Mouse (Mus musculus): ENCODE results near the gene Irf9.

The Irf9 gene

DNA sequence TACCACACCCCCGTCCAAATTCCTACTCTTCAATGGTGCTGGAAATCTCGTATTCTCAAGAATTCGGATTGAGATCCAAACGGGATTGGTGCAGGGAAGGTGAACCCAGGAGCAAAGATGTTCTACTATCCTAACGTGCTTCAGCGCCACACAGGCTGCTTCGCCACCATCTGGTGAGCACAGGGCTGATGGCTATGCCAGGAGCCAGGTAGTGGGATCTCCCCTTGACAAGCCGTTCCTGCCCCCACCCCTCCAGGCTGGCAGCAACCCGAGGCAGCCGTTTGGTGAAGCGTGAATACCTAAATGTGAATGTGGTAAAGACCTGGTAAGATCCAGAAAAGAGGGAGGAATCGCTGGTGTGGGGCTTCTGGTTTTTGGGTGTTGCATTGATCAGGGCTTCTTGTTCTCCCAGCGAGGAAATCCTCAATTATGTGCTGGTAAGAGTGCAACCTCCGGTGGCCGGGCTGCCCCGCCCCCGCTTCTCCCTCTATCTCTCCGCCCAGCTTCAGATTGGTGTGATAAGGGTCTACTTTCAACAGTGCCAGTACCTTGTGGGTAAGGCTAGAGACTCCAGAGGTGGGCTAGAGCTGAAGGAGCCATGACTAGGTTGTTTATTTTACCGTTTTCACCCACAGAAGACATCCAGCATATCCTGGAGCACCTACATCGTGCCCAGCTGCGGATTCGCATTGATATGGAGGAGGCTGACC is 15.3 kb downstream of the Irf9 start:
- TF ChIP-seq GATA4 (IDR thresholded peaks at IDR 0.05; ENCODE audit: insufficient replicate concordance, low read length): no peak

DNA sequence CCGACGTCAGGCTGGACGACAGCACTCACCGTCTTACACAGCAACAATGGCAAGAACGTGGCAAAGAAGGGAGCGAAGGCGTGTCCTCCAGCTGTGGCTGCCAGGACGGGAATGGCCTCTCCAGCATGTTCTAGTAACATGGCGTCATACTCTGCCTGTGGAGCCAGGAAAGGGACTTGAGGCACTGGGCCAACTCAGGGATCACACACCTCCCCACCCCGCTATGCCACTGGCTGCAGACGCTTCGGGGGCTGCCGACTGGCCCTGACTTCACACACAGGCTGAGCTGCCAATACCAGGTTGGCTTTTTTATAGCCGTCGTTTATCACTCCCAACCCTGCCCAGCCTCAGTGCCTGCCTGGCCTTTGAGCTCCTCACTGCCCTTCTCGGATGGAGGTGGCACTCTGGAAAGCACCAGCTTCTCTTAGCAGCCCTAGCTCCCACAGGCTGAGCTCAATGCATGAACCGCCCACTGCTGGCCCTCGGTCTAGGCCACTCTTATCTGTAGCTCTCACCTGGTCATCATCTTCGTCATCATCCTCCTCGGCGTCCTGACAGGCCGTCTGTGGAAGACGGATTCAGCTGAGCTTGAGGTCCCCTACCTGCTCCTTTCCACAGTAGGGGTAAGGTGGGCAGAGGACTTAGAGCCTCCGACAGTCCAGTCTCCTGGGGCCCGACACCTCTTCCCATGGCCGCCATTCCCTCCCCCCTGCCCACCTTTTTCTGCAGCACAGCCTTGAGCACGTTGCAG is 24.9 kb downstream of the Irf9 start:
- TF ChIP-seq GATA4 (IDR thresholded peaks at IDR 0.05; ENCODE audit: insufficient replicate concordance, low read length): no peak

GRCm38 (mm10) chr14:55629312-55629711 is 25.9 kb downstream of the Irf9 start:
- TF ChIP-seq GATA4 (IDR thresholded peaks at IDR 0.05; ENCODE audit: insufficient replicate concordance, low read length): no peak

DNA sequence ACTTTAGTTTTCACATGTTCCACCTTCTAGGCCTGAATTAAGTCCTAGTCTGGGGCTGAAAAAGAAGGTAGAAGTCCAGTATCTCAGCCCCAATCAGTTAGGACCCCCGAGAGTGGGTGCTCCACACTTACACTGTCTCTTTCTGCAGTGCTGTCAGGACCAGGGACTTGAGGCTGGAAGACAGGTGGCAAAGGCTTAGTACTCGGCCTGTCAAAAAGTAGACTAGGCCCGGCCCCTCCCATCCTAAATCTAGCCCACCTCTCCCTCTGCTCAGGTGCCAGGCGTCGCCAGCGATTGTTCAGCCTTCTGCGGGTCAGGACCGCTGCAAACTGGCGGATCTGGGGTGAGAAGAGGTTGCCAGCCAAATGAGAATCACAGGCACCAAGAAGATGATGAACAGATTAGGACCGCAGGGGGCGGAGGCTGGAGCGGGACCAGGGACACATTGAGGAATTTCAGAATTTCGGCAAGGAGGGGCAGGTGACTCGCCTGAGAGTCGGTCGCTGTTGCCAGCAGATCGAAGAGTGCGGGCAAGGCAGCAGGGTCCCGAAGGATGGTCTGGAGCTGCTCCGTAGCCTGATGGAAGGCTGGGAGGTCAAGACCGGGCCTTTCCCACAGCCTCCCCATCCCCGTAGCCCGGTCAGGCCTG is 31.6 kb downstream of the Irf9 start:
- TF ChIP-seq GATA4 (IDR thresholded peaks at IDR 0.05; ENCODE audit: insufficient replicate concordance, low read length): no peak

GRCm38 (mm10) chr14:55635523-55636007 is 32.2 kb downstream of the Irf9 start, which contains the start of gene Ipo4:
TSS of gene Ipo4 (minus strand) at chr14:55635957.
- TF ChIP-seq GATA4 (IDR thresholded peaks at IDR 0.05; ENCODE audit: insufficient replicate concordance, low read length): no peak

GRCm38 (mm10) chr14:55637795-55638194 is 34.4 kb downstream of the Irf9 start, which contains the start of gene Gm49378:
TSS of gene Gm49378 (minus strand) at chr14:55637895.
- no peak for TF ChIP-seq GATA4 (IDR thresholded peaks at IDR 0.05; ENCODE audit: insufficient replicate concordance, low read length)

- no peak for TF ChIP-seq GATA4 (IDR thresholded peaks at IDR 0.05; ENCODE audit: insufficient replicate concordance, low read length)
Measured at GRCm38 (mm10) chr14:55640816-55641215, 37.4 kb downstream of the Irf9 start.

DNA sequence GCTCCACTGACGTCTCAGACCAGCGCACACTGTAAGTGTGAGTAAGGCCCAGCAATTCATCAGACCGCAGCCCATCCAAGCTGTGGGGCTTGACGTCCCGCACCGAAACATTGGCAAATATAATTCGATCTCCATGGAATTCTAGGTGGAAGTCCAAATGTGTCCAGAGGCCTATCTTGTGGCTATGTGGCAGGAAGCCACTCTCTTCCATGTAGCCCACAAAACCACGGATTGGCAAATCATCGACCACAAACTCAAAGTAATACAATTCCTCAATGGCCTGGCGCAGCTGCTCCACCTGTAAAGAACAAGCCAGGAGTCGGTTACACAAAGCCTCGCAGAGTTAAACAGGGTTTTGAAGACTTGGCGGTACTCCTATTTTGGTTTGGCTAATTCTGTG is 37.9 kb downstream of the Irf9 start:
- TF ChIP-seq GATA4 (IDR thresholded peaks at IDR 0.05; ENCODE audit: insufficient replicate concordance, low read length): no peak

DNA sequence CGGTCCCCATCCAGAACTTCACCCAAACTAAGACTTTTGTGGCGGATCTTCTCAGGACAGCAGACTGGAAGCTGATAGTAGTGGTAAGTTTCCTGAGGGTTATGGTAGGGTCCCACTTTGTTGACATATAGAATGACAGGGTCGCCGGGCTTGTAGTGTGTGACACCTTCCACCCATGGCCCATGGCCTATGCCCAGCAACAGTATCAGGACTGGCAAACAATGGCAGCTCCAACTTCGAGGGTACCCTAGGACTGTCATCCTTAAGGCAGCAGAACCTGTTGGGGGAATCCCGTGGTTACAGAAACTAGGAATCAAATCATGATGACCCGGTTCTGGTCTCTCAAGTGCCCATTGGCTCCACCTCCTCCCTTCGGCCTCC is 39.3 kb downstream of the Irf9 start:
- no peak for TF ChIP-seq GATA4 (IDR thresholded peaks at IDR 0.05; ENCODE audit: insufficient replicate concordance, low read length)

DNA sequence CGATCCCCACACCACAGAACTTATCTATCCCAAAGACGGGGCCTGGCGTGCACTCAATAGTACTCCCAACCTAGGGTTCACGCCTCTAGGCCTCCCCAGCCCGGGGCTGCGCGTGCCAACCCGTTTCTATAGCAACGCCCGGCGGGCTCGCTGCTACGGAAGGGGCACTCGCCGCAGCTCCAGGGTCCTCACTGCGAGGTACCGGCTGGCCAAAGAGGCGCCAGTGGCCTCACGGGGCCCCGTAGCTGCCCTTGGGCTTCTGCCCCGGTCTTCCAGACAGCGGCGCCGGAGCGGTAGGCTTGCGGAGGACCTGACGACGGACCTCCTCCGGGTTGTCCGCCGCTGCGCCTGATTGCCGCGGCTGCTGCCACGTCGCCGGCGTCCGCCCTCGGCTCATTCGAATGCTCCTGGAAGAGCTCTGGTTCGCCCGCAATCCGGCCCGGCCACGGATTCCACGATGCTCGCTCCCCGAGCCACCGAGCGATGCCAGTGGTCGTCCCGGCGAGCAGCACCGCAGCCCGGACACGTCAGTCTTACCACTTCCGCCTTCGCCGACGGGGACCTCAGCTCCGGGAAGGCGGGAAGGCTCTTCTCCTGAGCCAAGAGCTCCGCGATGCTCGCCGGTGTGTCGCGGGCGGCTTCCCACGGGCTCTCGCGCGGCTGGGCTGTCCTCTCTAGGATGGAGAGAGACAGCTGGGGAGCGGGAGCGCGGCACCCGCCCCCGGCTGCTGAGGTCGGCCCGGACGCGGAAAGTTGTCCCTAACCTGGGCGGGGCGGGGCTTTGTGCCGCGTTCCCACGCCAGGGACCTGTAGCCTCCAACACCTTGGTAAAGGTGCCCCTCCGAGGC is 39.9 kb downstream of the Irf9 start, which contains the start of gene Tm9sf1:
Gene Tm9sf1, minus strand, starts transcription at position 747 of the 848 bp plus-strand sequence.
- TF ChIP-seq GATA4 (IDR thresholded peaks at IDR 0.05; ENCODE audit: insufficient replicate concordance, low read length): no peak

GRCm38 (mm10) chr14:55644261-55644888 is 41.0 kb downstream of the Irf9 start:
- no peak for TF ChIP-seq GATA4 (IDR thresholded peaks at IDR 0.05; ENCODE audit: insufficient replicate concordance, low read length)

GRCm38 (mm10) chr14:55649884-55650283 is 46.5 kb downstream of the Irf9 start, which contains the start of gene Tssk4:
TSS of gene Tssk4 (plus strand) at chr14:55650184.
- no peak for TF ChIP-seq GATA4 (IDR thresholded peaks at IDR 0.05; ENCODE audit: insufficient replicate concordance, low read length)

DNA sequence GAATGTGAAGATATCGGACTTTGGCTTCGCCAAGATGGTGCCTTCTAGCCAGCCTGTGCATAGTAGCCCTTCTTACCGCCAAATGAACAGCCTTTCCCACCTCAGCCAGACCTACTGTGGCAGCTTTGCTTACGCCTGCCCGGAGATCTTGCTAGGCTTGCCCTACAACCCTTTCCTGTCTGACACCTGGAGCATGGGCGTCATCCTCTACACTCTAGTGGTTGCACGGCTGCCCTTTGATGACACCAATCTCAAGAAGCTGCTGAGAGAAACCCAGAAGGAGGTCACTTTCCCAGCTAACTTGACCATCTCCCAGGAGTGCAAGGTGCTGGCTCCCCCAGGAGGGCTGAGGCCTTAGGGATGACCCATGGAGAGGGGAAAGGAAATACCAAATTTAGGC is 48.2 kb downstream of the Irf9 start:
- TF ChIP-seq GATA4 (IDR thresholded peaks at IDR 0.05; ENCODE audit: insufficient replicate concordance, low read length): no peak

DNA sequence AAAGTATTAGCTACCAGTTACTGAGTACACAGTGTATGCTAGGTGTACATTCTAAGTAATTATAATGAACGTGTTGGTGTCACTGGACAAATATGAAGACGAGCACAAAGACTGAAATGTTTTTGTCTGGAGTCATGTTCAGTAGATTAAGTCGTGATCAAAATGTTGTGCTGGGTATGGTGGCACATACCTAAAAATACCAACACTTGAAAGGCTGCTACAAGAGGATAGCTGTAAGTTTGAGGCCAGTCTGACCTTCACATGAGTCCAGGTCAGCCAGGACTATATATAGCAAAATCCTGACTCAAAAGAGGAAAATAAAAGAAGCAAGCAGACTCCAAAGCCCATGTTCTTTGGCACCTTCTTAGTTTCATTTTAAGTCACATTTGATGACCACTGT is 53.6 kb downstream of the Irf9 start:
- no peak for TF ChIP-seq GATA4 (IDR thresholded peaks at IDR 0.05; ENCODE audit: insufficient replicate concordance, low read length)

All from liver, adult (tissue).